Mouse (Mus musculus) cerebellum, adult 2 months (tissue): ENCODE data around the gene Gmds. TPM values are rescaled to one million over a fixed set of nuclear protein-coding genes. Genes with fewer than 3 reads are reported as not detected.

Source experiments
- DNase-seq, 2 experiments: peaks; one replicate each; pipeline ENCODE4 v3.0.0; 2021
- H3K27ac ChIP-seq: fragments of 200-500 bp; 2 replicates; pipeline ENCODE4 v1.5.1; 2012; ENCODE audit warnings: low read length, control low read depth, inconsistent platforms; ENCODE audit not compliant: insufficient read depth
- H3K27me3 ChIP-seq: fragments of 200-500 bp; 2 replicates; pipeline ENCODE4 v1.6.1; 2012; ENCODE audit warnings: inconsistent platforms, mild to moderate bottlenecking, low read length, moderate library complexity; ENCODE audit not compliant: control insufficient read depth, insufficient read depth
- H3K4me1 ChIP-seq: fragments of 200-500 bp; 2 replicates; pipeline ENCODE4 v1.6.1; 2011; ENCODE audit warnings: low read length; ENCODE audit not compliant: control insufficient read depth, insufficient read depth
- H3K4me3 ChIP-seq: fragments of 200-500 bp; replicated peaks from 2 replicates; pipeline ENCODE3; 2011; ENCODE audit warnings: mild to moderate bottlenecking, low read depth, low read length, control low read depth; ENCODE audit not compliant: insufficient read depth
- CTCF ChIP-seq: fragments of 200-500 bp; IDR thresholded peaks from 2 replicates; pipeline ENCODE4 v1.5.1; 2011; ENCODE audit warnings: low read depth, mild to moderate bottlenecking, control low read depth, low read length, moderate library complexity, borderline replicate concordance; ENCODE audit not compliant: insufficient read depth
- POLR2A ChIP-seq: fragments of 200-500 bp; IDR thresholded peaks from 2 replicates; pipeline ENCODE4 v1.6.1; 2011; ENCODE audit warnings: low read length, control low read depth, borderline replicate concordance; ENCODE audit not compliant: insufficient read depth
- WGBS: fragments of 180-500 bp; shearing (Covaris S2); methylation state at CpG from one replicate; pipeline ENCODE4 v1.1.7; 2018; 5-methylcytosine and 5-hydroxymethylcytosine counted together
- polyA plus RNA-seq: library from polyadenylated mRNA; depleted of rRNA; stranded (reverse); fragments of >200 nt; gene quantifications from 2 replicates; pipeline ENCODE4 v1.2.3, GENCODE M21; 2012

Gene Gmds
- polyA plus RNA-seq, 1 experiment, result 12.3 TPM

DNA sequence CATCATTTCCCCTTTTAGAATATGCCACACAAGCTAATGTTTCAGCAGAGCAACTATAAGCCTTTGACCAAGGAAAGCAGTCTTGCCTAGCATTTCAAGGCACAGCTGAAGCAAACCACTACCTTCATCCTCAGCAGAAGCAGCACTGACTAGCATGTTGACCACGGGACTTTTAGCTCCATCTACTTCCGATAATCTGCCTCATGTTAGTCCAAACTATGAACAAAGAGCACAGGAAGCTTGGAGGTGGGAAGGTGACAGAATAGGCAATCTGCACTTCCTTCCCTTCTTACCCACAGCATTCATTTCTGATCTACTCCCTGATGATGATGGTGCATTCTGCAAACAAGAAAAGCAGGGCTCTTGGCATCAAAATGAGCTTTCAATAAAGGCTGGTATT lies 120.9 kb downstream of the Gmds start:
- no peak for DNase-seq
- Histone ChIP-seq H3K4me3 (no peak overlapping the region), H3K4me1 (no peaks in the 10 kb centered on the region), H3K27me3 (no peaks in the 10 kb centered on the region), H3K27ac (no peak overlapping the region)
- TF ChIP-seq POLR2A, result no peak
- TF ChIP-seq CTCF, result no peak
- WGBS, result 90% methylated on average over 2 of the region's 2 CpGs

DNA sequence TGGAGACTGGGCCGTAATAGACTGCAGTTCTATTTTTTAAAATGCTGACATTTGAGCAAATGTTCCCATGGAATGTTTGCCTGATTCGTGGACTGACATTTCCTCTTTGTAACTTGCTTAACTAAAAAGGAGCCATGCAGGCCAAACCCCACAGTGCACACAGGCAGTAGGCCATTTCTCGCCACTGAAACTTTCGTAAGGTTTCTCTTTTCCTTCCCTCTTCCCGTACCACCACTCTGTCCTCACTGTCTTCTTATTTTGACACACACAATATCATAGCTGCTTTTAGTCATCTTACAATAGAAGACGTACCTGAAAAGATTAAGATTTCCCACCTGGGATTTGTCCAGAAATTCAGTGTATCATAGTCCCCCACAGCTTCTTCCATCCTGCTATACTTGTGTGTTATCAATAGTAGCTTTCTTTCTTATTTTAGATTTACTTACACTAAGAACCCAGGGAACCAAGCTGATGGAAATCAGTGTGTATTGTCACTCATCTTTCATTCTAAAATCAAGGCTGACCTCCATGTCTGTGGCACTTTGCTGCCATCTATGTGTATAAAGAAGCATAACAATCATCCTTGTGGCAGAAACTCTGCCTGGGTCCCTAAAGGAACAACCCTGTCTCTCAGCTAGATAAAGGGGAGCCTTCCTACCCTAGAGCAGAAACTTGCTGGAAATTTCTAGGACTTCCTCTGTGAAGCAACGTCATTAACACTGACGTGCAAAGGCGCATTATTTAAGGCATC lies 124.7 kb downstream of the Gmds start:
- Histone ChIP-seq H3K4me3 (no peak overlapping the region), H3K27ac (no peak overlapping the region), H3K27me3 (no peaks in the 10 kb centered on the region), H3K4me1 (no peaks in the 10 kb centered on the region)
- peak in 1 of 2 experiments; percentile 27 for DNase-seq
- TF ChIP-seq POLR2A (no peak), CTCF (peak; percentile 52; the same call in 1 of the 2 replicates)
- WGBS, result 64% methylated on average over 9 of the region's 9 CpGs

DNA sequence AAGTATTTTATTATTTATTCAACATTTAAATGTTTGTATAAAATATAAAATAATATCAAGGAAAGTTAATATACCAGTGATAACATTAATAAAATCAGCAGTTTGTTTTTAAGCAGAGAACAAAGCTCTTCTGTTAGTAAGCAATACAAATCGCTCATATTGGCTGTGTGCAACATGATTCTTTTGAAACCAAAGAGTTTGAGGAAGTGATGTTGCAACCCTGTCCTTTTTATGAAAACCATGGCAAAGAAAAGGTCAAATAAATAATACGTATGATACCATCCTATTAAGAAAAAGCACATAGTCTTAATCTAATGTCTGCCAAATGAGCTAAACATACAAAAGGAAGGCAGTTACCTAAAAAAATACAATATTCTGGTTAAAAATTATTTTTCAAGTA lies 126.4 kb downstream of the Gmds start:
- Histone ChIP-seq H3K4me3 (no peak overlapping the region), H3K27ac (no peak overlapping the region), H3K27me3 (no peaks in the 10 kb centered on the region), H3K4me1 (no peaks in the 10 kb centered on the region)
- TF ChIP-seq POLR2A (no peak), CTCF (no peak)
- WGBS, result 92% methylated on average over 2 of the region's 2 CpGs
- DNase-seq, result no peak

DNA sequence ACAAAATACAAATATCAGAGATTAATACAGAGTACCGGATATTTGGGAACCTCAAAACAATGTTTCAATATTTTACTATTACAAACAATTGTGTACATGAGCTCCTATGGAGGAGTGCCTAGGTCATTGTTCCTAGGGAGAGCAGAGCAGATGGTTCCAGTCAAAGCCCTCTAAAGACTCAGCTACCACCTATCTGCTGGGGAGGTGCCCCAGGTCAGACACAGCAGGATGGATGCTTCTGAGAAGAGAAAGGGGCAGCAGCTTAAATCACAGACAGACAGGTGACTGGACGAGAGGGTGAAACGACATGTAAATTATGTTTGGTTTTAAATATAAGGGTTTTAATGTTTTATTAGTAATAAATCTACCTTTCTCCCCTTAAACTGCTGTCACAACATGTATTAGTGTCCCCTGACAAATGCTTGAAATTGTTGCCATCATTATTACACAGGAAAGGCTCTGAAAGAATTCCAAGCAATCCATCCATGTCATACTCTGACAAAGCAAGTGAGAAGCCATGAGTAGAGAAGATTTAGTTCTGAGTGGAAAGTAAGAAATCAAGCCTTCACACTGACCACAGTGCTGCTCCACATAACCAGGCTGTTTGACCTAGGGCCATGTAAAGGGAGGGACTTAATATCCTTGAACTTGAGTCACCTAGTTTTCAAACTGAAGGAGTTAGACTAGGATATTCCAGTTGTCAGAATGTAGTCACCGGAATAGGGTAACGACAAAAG lies 131.2 kb downstream of the Gmds start:
- H3K27me3 ChIP-seq, result no peaks in the 10 kb centered on the region
- no peak overlapping the region for H3K27ac ChIP-seq
- DNase-seq, result no peak
- WGBS, result 81% methylated on average over 5 of the region's 5 CpGs
- no peaks in the 10 kb centered on the region for H3K4me1 ChIP-seq
- no peak overlapping the region for H3K4me3 ChIP-seq
- no peak for TF ChIP-seq CTCF
- no peak for TF ChIP-seq POLR2A

DNA sequence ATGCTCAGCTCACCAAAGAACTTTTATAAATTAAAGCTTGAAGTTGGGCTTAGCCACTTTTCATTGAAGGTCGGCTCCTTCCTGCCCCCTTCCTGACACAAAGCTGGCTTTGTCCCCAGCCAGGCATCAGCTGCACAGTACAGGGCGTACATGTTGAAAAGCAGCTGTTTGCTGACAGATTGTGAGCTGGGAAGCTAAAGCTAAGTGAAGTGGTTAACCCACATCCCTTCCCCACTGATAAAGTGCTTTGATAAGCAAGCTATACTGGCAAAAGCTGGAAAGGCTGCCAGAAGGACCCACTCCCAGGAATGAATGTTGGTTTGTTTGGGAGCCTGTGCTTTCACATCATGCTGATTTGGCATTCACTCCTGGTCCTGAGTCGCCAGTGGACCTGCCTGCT lies 158.6 kb downstream of the Gmds start:
- H3K27me3 ChIP-seq, result no peaks in the 10 kb centered on the region
- WGBS, result 45% methylated on average over 3 of the region's 3 CpGs
- no peak for DNase-seq
- no peak overlapping the region for H3K27ac ChIP-seq
- no peaks in the 10 kb centered on the region for H3K4me1 ChIP-seq
- no peak overlapping the region for H3K4me3 ChIP-seq
- TF ChIP-seq CTCF (no peak), POLR2A (no peak)

DNA sequence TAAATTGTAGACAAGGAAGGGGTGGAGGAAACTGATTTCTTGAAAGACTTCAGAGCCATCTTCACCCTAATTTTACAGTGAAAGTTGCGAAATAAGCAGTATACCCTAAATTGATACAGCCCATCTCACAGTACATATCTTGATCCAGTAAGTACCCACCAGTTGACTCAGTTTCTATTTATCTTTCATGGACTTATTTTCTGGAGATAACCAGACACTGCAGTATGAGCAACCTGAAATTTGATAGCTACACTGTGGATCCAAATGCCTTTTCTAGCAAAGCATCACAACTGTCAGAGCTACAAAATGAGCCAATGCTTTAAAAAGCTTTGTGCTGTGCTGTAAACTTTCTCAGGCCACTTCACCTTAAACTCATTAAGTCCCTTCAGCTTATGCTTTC lies 159.9 kb downstream of the Gmds start:
- TF ChIP-seq POLR2A, result no peak
- no peak for TF ChIP-seq CTCF
- Histone ChIP-seq H3K4me1 (no peaks in the 10 kb centered on the region), H3K27ac (no peak overlapping the region), H3K27me3 (no peaks in the 10 kb centered on the region), H3K4me3 (no peak overlapping the region)
- no peak for DNase-seq
- WGBS, result 97% methylated on average over 1 of the region's 1 CpGs

DNA sequence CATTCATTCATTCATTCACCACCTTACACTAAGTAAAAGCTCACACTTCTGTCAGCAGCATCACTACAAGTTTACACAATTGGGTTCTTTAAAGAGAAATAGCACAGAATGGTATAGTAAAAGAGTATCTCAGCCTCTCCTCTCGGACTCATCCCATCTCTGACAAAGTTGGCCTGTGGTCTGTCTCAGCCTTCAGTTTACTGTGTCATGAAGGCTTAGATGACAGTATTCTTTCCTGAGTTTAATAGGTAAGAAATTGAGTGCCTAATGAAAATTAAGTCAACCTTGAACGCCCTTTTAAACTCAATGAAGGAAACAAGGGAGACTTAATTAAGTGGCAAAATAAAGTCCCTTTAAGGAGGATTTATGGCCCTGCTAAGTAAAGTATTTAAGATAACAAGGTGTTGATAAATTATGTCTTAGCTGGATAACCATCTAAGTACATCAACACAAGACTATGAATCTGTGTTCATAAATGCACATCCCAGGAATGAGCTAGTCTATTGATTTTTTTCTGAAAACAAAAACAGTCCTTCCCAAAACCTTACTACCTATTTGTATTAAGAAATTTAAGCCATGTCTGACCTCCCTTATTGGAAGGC lies 160.6 kb downstream of the Gmds start:
- H3K4me3 ChIP-seq, result no peak overlapping the region
- TF ChIP-seq POLR2A, result no peak
- TF ChIP-seq CTCF, result no peak

DNA sequence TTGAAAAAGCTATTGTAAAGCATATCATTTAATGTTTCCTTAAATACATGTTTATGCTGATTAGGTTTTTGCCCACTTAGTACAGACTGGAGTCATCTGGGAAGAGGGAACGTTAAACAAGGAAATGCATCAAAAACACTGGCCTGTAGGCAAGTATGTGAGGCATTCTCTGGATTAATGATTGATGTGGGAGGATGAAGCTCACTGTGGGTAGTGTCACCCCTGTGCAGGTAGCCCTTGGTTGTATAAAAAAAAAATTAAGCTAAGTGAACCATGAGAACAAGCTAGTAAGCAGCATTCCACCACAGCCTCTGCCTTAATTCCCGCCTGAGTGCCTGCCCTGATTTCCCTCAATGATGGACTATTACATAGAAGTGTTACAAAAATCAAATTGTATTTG lies 163.5 kb downstream of the Gmds start:
- no peak overlapping the region for H3K27ac ChIP-seq
- DNase-seq, result no peak
- no peak for TF ChIP-seq POLR2A
- no peak for TF ChIP-seq CTCF
- H3K4me3 ChIP-seq, result no peak overlapping the region
- no peaks in the 10 kb centered on the region for H3K4me1 ChIP-seq
- no peaks in the 10 kb centered on the region for H3K27me3 ChIP-seq
- 92% methylated on average over 2 of the region's 2 CpGs for WGBS

More for the DNA sequence above, 160.6 kb downstream of the Gmds start:
- H3K27ac ChIP-seq, result no peak overlapping the region
- DNase-seq, result no peak
- no peaks in the 10 kb centered on the region for H3K4me1 ChIP-seq
- 92% methylated on average over 2 of the region's 2 CpGs for WGBS
- no peaks in the 10 kb centered on the region for H3K27me3 ChIP-seq
